Mouse (Mus musculus): ENCODE data around the gene Arfrp1. TPM values are rescaled to one million over a fixed set of nuclear protein-coding genes. Genes with fewer than 3 reads are reported as not detected.

Arfrp1 gene
- total RNA-seq (2014; rRNA removed) (25.4 and 27.2 TPM in 2 replicates), polyA plus RNA-seq (2015; fragmentation: Nextera tagmentation; extraction: Ambion mirVana) (72.1 and 77.1 TPM in 2 replicates)

- H3K36me3 ChIP-seq (ENCODE audit: insufficient read depth, low read length), result peaks cover 25% of the 10 kb centered on the region
- DNase-seq (ENCODE audit: low spot score) (peak; percentile 90), ATAC-seq (ENCODE audit: low FRiP score) (peak; percentile 90)
- H3K9me3 ChIP-seq (ENCODE audit: low read length), result no peaks in the 10 kb centered on the region
- no peaks in the 10 kb centered on the region for H3K27me3 ChIP-seq (ENCODE audit: insufficient read depth, low read length)
- peak within 1 kb of the TSS; percentile 86 for H3K9ac ChIP-seq (replicated peaks; ENCODE audit: low read length, poor library complexity, severe bottlenecking)
- peak within 1 kb of the TSS; percentile 98 for H3K4me2 ChIP-seq (ENCODE audit: low read depth, low read length, poor library complexity, severe bottlenecking)
- H3K4me1 ChIP-seq (ENCODE audit: insufficient read depth, low read length), result peaks cover 16% of the 10 kb centered on the region
- under 1% methylated on average over 63 of the region's 71 CpGs for WGBS
- peak within 1 kb of the TSS; percentile 92 for H3K27ac ChIP-seq (ENCODE audit: low read depth, low read length)
- peak within 1 kb of the TSS; percentile 83 for H3K4me3 ChIP-seq (ENCODE audit: low read depth, low read length)
- peak; percentile 23; the same call in 1 of the 2 replicates for TF ChIP-seq CTCF (IDR thresholded peaks at IDR 0.05)
These were observed at the start of gene Arfrp1, which contains the start of gene Zgpat for GRCm38 (mm10) chr2:181364860-181365596. Gene Arfrp1, minus strand, starts transcription at chr2:181365404. Gene Zgpat, plus strand, starts transcription at chr2:181364928.

GRCm38 (mm10) chr2:181413141-181413540 lies 47.9 kb upstream of the Arfrp1 start:
- ATAC-seq (ENCODE audit: low FRiP score), result no peak
- H3K27ac ChIP-seq (ENCODE audit: low read depth, low read length), result no peak overlapping the region
- H3K9ac ChIP-seq (replicated peaks; ENCODE audit: low read length, poor library complexity, severe bottlenecking), result no peak overlapping the region
- no peak for DNase-seq (ENCODE audit: low spot score)
- no peak overlapping the region for H3K4me3 ChIP-seq (ENCODE audit: low read depth, low read length)
- H3K9me3 ChIP-seq (ENCODE audit: low read length), result no peaks in the 10 kb centered on the region
- 0 out of 2 replicates have a peak, but pooled peaks cover 7% of the 10 kb centered on the region for H3K36me3 ChIP-seq (ENCODE audit: insufficient read depth, low read length)
- H3K27me3 ChIP-seq (ENCODE audit: insufficient read depth, low read length), result no peaks in the 10 kb centered on the region
- no peaks in the 10 kb centered on the region for H3K4me1 ChIP-seq (ENCODE audit: insufficient read depth, low read length)
- no peak for TF ChIP-seq CTCF (IDR thresholded peaks at IDR 0.05)
- no peak overlapping the region for H3K4me2 ChIP-seq (ENCODE audit: low read depth, low read length, poor library complexity, severe bottlenecking)
- 63% methylated on average over 2 of the region's 2 CpGs for WGBS

GRCm38 (mm10) chr2:181410760-181411473 lies 45.7 kb upstream of the Arfrp1 start:
- Histone ChIP-seq H3K27me3 (ENCODE audit: insufficient read depth, low read length) (no peaks in the 10 kb centered on the region), H3K27ac (ENCODE audit: low read depth, low read length) (no peak overlapping the region), H3K9ac (replicated peaks; ENCODE audit: low read length, poor library complexity, severe bottlenecking) (no peak overlapping the region), H3K4me2 (ENCODE audit: low read depth, low read length, poor library complexity, severe bottlenecking) (no peak overlapping the region), H3K9me3 (ENCODE audit: low read length) (no peaks in the 10 kb centered on the region), H3K36me3 (ENCODE audit: insufficient read depth, low read length) (0 out of 2 replicates have a peak, but pooled peaks cover 7% of the 10 kb centered on the region), H3K4me3 (ENCODE audit: low read depth, low read length) (no peak overlapping the region), H3K4me1 (ENCODE audit: insufficient read depth, low read length) (no peaks in the 10 kb centered on the region)
- 35% methylated on average over 4 of the region's 4 CpGs for WGBS
- DNase-seq (ENCODE audit: low spot score) (peak; percentile 77), ATAC-seq (ENCODE audit: low FRiP score) (no peak)
- peak; percentile 80 for TF ChIP-seq CTCF (IDR thresholded peaks at IDR 0.05)

GRCm38 (mm10) chr2:181409643-181410042 lies 44.4 kb upstream of the Arfrp1 start:
- Histone ChIP-seq H3K36me3 (ENCODE audit: insufficient read depth, low read length) (0 out of 2 replicates have a peak, but pooled peaks cover 7% of the 10 kb centered on the region), H3K27ac (ENCODE audit: low read depth, low read length) (no peak overlapping the region), H3K9ac (replicated peaks; ENCODE audit: low read length, poor library complexity, severe bottlenecking) (no peak overlapping the region), H3K4me1 (ENCODE audit: insufficient read depth, low read length) (no peaks in the 10 kb centered on the region), H3K4me2 (ENCODE audit: low read depth, low read length, poor library complexity, severe bottlenecking) (no peak overlapping the region), H3K27me3 (ENCODE audit: insufficient read depth, low read length) (no peaks in the 10 kb centered on the region), H3K4me3 (ENCODE audit: low read depth, low read length) (no peak overlapping the region), H3K9me3 (ENCODE audit: low read length) (no peaks in the 10 kb centered on the region)
- DNase-seq (ENCODE audit: low spot score) (no peak), ATAC-seq (ENCODE audit: low FRiP score) (no peak)
- TF ChIP-seq CTCF (IDR thresholded peaks at IDR 0.05), result no peak
- 85% methylated on average over 7 of the region's 7 CpGs for WGBS

GRCm38 (mm10) chr2:181403722-181404121 lies 38.5 kb upstream of the Arfrp1 start:
- no peaks in the 10 kb centered on the region for H3K27me3 ChIP-seq (ENCODE audit: insufficient read depth, low read length)
- ATAC-seq (ENCODE audit: low FRiP score), result no peak
- TF ChIP-seq CTCF (IDR thresholded peaks at IDR 0.05), result no peak
- 0 out of 2 replicates have a peak, but pooled peaks cover 2% of the 10 kb centered on the region for H3K36me3 ChIP-seq (ENCODE audit: insufficient read depth, low read length)
- no peaks in the 10 kb centered on the region for H3K4me1 ChIP-seq (ENCODE audit: insufficient read depth, low read length)
- no peak for DNase-seq (ENCODE audit: low spot score)
- H3K4me3 ChIP-seq (ENCODE audit: low read depth, low read length), result no peak overlapping the region
- no peak overlapping the region for H3K9ac ChIP-seq (replicated peaks; ENCODE audit: low read length, poor library complexity, severe bottlenecking)
- no peak overlapping the region for H3K27ac ChIP-seq (ENCODE audit: low read depth, low read length)
- 90% methylated on average over 3 of the region's 3 CpGs for WGBS
- H3K4me2 ChIP-seq (ENCODE audit: low read depth, low read length, poor library complexity, severe bottlenecking), result no peak overlapping the region
- no peaks in the 10 kb centered on the region for H3K9me3 ChIP-seq (ENCODE audit: low read length)

All from midbrain, postnatal 0 days (tissue).